Mouse (Mus musculus) spleen, adult 18-20 months (tissue): ENCODE results near the gene Mrgbp.

Experiments used
- DNase-seq, 2 experiments: peaks; one replicate each; pipeline ENCODE4 v3.0.0; 2022; ENCODE audit warnings: mixed read lengths in 2 of 2

The Mrgbp gene

DNA sequence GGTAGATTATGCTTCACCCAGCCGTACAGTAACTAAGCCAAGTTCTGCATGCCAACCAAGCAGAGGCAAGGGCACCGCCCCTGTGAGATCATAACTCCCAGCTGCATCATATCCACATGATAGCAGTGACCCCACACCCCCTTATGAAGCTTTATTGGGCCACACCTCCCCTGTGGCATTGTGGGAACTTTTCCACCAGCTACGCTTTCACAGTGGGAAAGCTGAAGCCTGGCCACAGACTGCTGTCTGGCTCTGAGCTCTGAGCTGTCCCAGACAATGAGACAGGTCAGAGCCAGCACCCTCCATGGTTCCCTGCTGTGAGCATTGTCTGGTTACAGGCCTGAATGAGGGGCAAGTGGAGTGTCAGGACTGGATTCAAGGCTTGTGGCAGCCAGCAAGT is at the start of gene Mrgbp:
Gene Mrgbp, plus strand, starts transcription at position 303 of the 400 bp plus-strand sequence.
- DNase-seq, result no peak

DNA sequence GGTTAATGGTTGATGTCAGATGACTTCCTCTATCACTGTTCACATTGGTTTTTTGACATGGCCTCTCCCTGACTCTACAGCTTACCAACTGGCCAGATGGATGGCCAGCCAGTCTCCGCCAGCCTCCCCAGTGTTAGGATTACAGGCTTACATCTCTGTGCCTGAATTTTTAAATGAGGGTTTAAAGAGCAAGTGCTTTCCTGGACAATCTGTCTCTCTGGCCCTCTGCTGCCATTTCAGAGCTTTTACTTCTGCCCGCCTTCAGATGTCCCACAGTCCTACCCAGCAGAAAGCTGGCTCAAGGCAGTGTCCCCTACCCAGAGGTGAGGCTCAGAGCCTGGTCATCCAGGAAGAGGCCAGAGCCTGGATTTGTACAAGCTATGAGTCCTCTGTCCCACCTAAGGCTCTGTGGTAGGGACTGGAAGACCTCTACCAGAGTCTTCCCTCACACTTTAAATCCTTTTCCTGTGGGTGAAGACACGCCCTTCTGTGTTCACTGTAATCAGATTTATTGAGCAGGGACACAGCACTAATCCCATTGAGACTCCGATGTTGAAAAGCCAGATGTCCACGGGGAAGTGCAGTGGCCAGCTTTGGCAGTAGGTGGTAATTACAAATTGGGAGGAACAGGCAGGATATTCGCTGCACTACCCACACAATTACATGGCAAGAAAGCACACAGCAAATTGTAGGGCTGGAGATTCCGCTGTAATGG is 49.3 kb upstream of the Mrgbp start:
- no peak for DNase-seq

- DNase-seq, result no peak
These were observed 48.6 kb upstream of the Mrgbp start for GRCm38 (mm10) chr2:180532386-180532995.

DNA sequence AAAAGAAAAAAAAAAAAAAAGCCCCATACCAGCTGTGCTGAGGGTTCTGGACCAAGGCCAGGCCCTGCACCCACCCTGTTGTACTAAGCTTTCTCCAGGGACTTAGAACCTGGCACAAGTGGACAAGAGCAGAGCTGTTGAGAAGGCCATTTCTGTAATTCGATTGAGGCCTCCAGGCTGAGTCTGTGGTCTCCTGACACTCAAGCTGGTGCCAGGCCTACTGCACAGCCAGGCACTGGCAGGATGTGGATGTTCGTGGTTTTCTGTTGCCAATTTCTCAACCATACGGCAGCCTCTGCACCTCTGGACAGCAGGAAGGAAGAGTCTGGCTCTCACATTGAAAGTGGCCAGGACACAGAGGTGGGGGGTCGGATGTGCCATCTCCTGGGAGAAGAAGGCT is 47.9 kb upstream of the Mrgbp start:
- DNase-seq, result no peak

DNA sequence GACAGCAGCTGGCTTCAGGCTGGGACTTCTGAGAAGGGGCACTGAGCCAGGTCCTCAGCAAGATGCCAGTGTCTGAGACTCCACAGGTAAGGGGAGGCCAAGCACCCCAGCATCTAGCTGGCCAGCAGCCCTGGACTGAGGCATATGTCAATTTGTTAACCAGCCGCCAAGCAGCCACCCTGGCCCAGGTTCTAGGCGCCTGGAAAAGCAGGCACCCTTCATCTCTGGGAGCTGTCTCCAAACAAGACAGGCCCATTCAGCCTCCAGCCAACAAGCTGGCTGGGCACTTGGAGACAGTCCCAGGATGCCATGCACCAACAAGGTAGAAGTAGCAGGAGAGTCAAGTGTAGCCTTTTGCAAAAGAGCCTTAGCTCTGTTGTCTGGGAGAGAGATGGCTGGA is 37.4 kb upstream of the Mrgbp start:
- no peak for DNase-seq

- DNase-seq, result no peak
These were observed 36.1 kb upstream of the Mrgbp start for GRCm38 (mm10) chr2:180545046-180545445.

GRCm38 (mm10) chr2:180547384-180548106 is 33.6 kb upstream of the Mrgbp start:
- DNase-seq, result no peak

GRCm38 (mm10) chr2:180552340-180552739 is 28.8 kb upstream of the Mrgbp start:
- no peak for DNase-seq

DNA sequence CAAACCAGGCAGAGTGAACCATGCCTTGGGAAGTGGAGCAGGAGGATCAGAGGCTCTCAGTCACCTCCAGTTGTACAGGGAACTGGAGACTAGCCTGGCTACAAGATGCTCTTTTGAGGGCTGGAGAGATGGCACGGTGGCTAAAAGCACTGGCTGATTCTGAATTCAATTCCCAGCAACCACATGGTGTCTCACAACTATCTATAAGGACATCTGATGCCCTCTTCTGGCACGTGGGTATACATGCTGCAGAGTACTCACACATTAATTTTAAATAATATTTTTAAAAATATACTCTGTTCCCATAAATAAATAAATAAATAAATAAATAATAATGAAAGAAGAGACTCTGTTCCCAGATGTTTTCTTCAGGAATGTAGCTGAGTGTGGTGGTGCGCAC is 25.9 kb upstream of the Mrgbp start:
- no peak for DNase-seq

- DNase-seq, result no peak
These were observed 24.6 kb upstream of the Mrgbp start for GRCm38 (mm10) chr2:180556470-180556869.

GRCm38 (mm10) chr2:180560245-180560644 is 20.9 kb upstream of the Mrgbp start:
- DNase-seq, result no peak

DNA sequence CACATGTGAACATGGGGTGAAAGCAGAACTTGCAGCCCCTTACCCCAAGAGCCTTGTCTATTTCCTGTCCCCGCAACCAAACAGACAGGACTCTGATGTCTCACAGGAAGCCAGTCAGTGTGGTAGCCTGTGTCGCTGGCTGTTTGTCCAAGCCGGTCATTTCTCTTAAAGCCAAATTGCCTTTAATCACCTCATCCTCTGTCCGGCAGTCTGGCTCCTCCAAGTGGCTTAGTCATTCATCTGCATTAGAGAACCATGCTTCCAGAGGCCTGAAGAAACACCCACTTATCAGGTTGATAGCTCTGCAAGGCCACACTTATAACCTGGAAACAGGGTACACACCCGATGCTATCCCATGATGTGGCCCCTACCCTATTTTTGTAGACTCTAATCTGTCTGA is 19.0 kb upstream of the Mrgbp start:
- no peak for DNase-seq

DNA sequence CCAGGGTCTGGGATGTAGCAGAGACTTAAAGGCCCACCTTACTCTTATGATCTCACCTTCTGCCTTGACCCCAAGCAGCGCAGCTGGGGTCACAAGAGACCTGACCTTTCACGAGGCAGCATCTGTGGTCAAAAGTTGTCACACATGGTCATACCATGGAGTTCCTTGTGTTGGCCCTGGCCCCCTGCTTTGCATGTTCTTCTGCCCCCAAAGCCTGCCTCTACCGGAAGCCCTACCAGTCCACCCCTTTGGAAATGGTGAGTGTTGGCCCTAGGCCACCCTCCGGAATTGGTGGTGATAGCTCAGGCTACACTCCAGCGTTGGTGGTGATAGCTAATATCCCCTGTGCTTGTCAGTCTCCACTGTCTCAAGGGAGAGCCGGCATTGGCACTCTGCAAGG is 17.8 kb upstream of the Mrgbp start:
- no peak for DNase-seq

- DNase-seq, result no peak
These were observed 17.3 kb upstream of the Mrgbp start for GRCm38 (mm10) chr2:180563841-180564240.

- peak in 1 of 2 experiments; percentile 62 for DNase-seq
These were observed 14.7 kb upstream of the Mrgbp start for GRCm38 (mm10) chr2:180566240-180566913.

- DNase-seq, result no peak
These were observed 12.0 kb upstream of the Mrgbp start for GRCm38 (mm10) chr2:180569028-180569643.

- DNase-seq, result no peak
These were observed 4.6 kb upstream of the Mrgbp start for GRCm38 (mm10) chr2:180576482-180576881.

DNA sequence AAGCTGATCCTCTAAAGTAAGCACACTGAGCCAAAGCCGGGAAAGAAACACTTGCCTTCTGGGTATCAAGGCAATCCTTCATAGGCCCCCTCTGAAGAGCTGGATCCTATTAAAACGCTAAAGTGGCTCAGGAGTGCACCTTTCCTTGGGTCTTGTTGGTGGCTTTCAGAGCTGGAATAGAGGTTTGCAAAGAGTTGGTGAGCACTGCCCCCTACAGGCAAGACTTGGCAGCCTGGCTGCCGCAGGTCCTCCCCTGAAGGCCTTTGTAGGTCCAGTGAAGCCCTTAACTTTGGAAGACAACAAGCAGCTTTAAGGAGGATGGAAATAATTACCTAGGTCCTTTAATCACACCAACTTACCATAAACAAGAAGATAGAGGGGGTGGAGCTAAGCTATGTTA is 2.4 kb upstream of the Mrgbp start:
- DNase-seq, result peak; percentile 42 to 72

- peak; percentile 95 to 98 for DNase-seq
These were observed 1.5 kb downstream of the Mrgbp start for GRCm38 (mm10) chr2:180582481-180583153.

GRCm38 (mm10) chr2:180583154-180583507 is 2.0 kb downstream of the Mrgbp start:
- peak in 1 of 2 experiments; percentile 17 for DNase-seq

- no peak for DNase-seq
These were observed 7.6 kb downstream of the Mrgbp start for GRCm38 (mm10) chr2:180588736-180589122.

GRCm38 (mm10) chr2:180589123-180589831 is 8.2 kb downstream of the Mrgbp start, which contains the start of gene Ogfr:
TSS of gene Ogfr (plus strand) at chr2:180589245.
- peak; percentile 69 to 85 for DNase-seq
